Mouse (Mus musculus): ENCODE data around the gene Olfr131.
"Not testable (repeated sequence)": the region's sequence is repeated elsewhere in the genome, so short reads cannot be mapped to it uniquely, and the experiment has no call there.

Olfr131 gene

GRCm38 (mm10) chr17:38088593-38088992, at the start of gene Olfr131:
TSS of gene Olfr131 (minus strand) at chr17:38088693.
- DNase-seq (ENCODE audit: low read depth, low spot score), result no peak

GRCm38 (mm10) chr17:38134426-38134825, 45.9 kb upstream of the Olfr131 start, which contains the start of gene Olfr132:
TSS of gene Olfr132 (minus strand) at chr17:38134526.
- DNase-seq (ENCODE audit: low read depth, low spot score), result no peak

- not testable (repeated sequence) for DNase-seq (ENCODE audit: low read depth, low spot score)
These were observed 36.9 kb upstream of the Olfr131 start for GRCm38 (mm10) chr17:38125371-38125770.

GRCm38 (mm10) chr17:38124199-38124598, 35.7 kb upstream of the Olfr131 start:
- not testable (repeated sequence) for DNase-seq (ENCODE audit: low read depth, low spot score)

- no peak for DNase-seq (ENCODE audit: low read depth, low spot score)
These were observed 6.1 kb downstream of the Olfr131 start for GRCm38 (mm10) chr17:38082364-38082763.

- no peak for DNase-seq (ENCODE audit: low read depth, low spot score)
These were observed 24.9 kb downstream of the Olfr131 start, which contains the start of gene Olfr130 for GRCm38 (mm10) chr17:38063621-38064020. TSS of gene Olfr130 (plus strand) at chr17:38063921.

GRCm38 (mm10) chr17:38059979-38060378, 28.5 kb downstream of the Olfr131 start, which contains the start of gene Olfr129:
TSS of gene Olfr129 (minus strand) at chr17:38060079.
- DNase-seq (ENCODE audit: low read depth, low spot score), result no peak

All from mesoderm, embryonic 11.5 days (tissue).